Mouse (Mus musculus) embryonic facial prominence, embryonic 14.5 days (tissue): ENCODE data around the gene Anp32a. TPM values are rescaled to one million over a fixed set of nuclear protein-coding genes. Genes with fewer than 3 reads are reported as not detected.
A peak's percentile ranks its signal among the peaks of the same experiment; 100 is the strongest.

Experiments
- ATAC-seq: fragments of 200-750 bp; cut with Nextera tagmentation; 2 replicates; pipeline ENCODE4 v1.8.0; 2017; ENCODE audit warnings: low read depth, moderate number of reproducible peaks, moderate TSS enrichment
- DNase-seq: peaks from one replicate; pipeline ENCODE4 v3.0.0-alpha.2; 2015; ENCODE audit warnings: low spot score
- H3K27ac ChIP-seq: fragments of 300-500 bp; sonication (generic); replicated peaks from 2 replicates; pipeline ENCODE4 v1.5.1; 2014; ENCODE audit warnings: low read depth, mild to moderate bottlenecking, low read length, moderate library complexity
- H3K27me3 ChIP-seq: fragments of 300-500 bp; sonication (generic); replicated peaks from 2 replicates; pipeline ENCODE4 v1.6.1; 2014; ENCODE audit warnings: low read length; ENCODE audit not compliant: control insufficient read depth, insufficient read depth
- H3K36me3 ChIP-seq: fragments of 300-500 bp; sonication (generic); 2 replicates; pipeline ENCODE4 v1.6.1; 2014; ENCODE audit warnings: low read length, mixed read lengths; ENCODE audit not compliant: control insufficient read depth, insufficient read depth
- H3K4me1 ChIP-seq: fragments of 300-500 bp; sonication (generic); 2 replicates; pipeline ENCODE4 v1.6.1; 2014; ENCODE audit warnings: antibody characterized with exemption, low read length; ENCODE audit not compliant: control insufficient read depth, insufficient read depth
- H3K4me2 ChIP-seq: fragments of 300-500 bp; sonication (generic); 2 replicates; pipeline ENCODE4 v1.6.1; 2014; ENCODE audit warnings: low read depth, mild to moderate bottlenecking, low read length, moderate library complexity, mixed read lengths
- H3K4me3 ChIP-seq: fragments of 300-500 bp; sonication (generic); 2 replicates; pipeline ENCODE4 v1.5.1; 2014; ENCODE audit warnings: low read depth, mild to moderate bottlenecking, low read length
- H3K9ac ChIP-seq: fragments of 300-500 bp; sonication (generic); 2 replicates; pipeline ENCODE4 v1.6.1; 2014; ENCODE audit warnings: low read depth, mild to moderate bottlenecking, low read length, moderate library complexity, mixed read lengths
- H3K9me3 ChIP-seq: fragments of 300-500 bp; sonication (generic); 2 replicates; pipeline ENCODE4 v1.6.1; 2016; ENCODE audit warnings: low read length; ENCODE audit not compliant: control insufficient read depth
- WGBS: fragments of 180-500 bp; shearing (Covaris S2); extraction: QIAGEN DNeasy Blood & Tissue Kit; methylation state at CpG from one replicate; pipeline ENCODE4 v1.1.7; 2014; 5-methylcytosine and 5-hydroxymethylcytosine counted together
- polyA plus RNA-seq: library from polyadenylated mRNA; unstranded; fragments of >200 nt; fragmentation: Nextera tagmentation; extraction: Ambion mirVana; gene quantifications from 2 replicates; pipeline ENCODE4 v1.2.1, GENCODE M21; 2014

Gene Anp32a
- polyA plus RNA-seq, 1 experiment from 2014 or later: 107 TPM

- Histone ChIP-seq H3K4me2 (peak overlapping the region; percentile 60), H3K4me1 (peaks cover 64% of the 10 kb centered on the region), H3K27ac (peak overlapping the region; percentile 64), H3K9me3 (no peaks in the 10 kb centered on the region), H3K27me3 (no peaks in the 10 kb centered on the region), H3K9ac (peak overlapping the region; percentile 61), H3K4me3 (peak overlapping the region; percentile 31), H3K36me3 (peaks cover 3% of the 10 kb centered on the region)
- WGBS: 2% methylated on average over 22 of the region's 24 CpGs
- DNase-seq (peak; percentile 95), ATAC-seq (peak; percentile 95)
These were observed 22.5 kb downstream of the Anp32a start for GRCm38 (mm10) chr9:62363619-62364018.

GRCm38 (mm10) chr9:62364216-62364615, 23.1 kb downstream of the Anp32a start:
- no peaks in the 10 kb centered on the region for H3K36me3 ChIP-seq
- H3K27me3 ChIP-seq: no peaks in the 10 kb centered on the region
- no peak for ATAC-seq
- H3K4me3 ChIP-seq: 0 out of 2 replicates have a peak overlapping the region, but pooled peaks have one; percentile 31
- H3K9me3 ChIP-seq: no peaks in the 10 kb centered on the region
- peak overlapping the region; percentile 64 for H3K27ac ChIP-seq
- H3K4me2 ChIP-seq: peak overlapping the region; percentile 60
- H3K4me1 ChIP-seq: peaks cover 64% of the 10 kb centered on the region
- H3K9ac ChIP-seq: peak overlapping the region; percentile 61
- no peak for DNase-seq
- 24% methylated on average over 3 of the region's 6 CpGs for WGBS

DNA sequence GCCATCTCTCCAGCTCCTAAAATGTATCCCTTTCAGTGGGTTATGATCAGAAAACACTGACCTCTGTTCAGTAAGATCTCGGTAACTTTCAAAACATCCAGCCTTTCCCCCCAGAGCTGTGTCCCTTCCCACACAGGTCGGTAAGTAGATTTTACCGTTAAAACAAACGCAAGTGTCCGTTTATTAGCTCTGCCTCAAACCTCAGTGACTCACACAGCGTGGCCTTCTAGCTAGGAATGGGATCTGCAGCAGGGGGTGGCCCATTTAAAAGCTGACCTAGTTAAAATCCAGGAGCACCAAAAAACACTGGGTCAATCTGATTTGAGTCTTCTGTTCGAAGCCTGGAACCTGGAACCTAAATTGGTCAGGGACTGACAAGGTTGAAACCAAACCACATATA, 23.7 kb downstream of the Anp32a start:
- no peak for ATAC-seq
- Histone ChIP-seq H3K4me2 (no peak overlapping the region), H3K27ac (no peak overlapping the region), H3K27me3 (no peaks in the 10 kb centered on the region), H3K36me3 (no peaks in the 10 kb centered on the region), H3K9ac (0 out of 2 replicates have a peak overlapping the region, but pooled peaks have one; percentile 27), H3K9me3 (no peaks in the 10 kb centered on the region), H3K4me3 (no peak overlapping the region), H3K4me1 (peaks cover 64% of the 10 kb centered on the region)
- WGBS: 51% methylated on average over 7 of the region's 7 CpGs
- no peak for DNase-seq

- H3K27ac ChIP-seq: no peak overlapping the region
- peaks cover 57% of the 10 kb centered on the region for H3K4me1 ChIP-seq
- H3K27me3 ChIP-seq: no peaks in the 10 kb centered on the region
- H3K36me3 ChIP-seq: no peaks in the 10 kb centered on the region
- 73% methylated on average over 8 of the region's 8 CpGs for WGBS
- H3K4me2 ChIP-seq: no peak overlapping the region
- no peak for DNase-seq
- no peak for ATAC-seq
- no peaks in the 10 kb centered on the region for H3K9me3 ChIP-seq
- H3K4me3 ChIP-seq: no peak overlapping the region
- no peak overlapping the region for H3K9ac ChIP-seq
These were observed 24.4 kb downstream of the Anp32a start for GRCm38 (mm10) chr9:62365326-62366080.

DNA sequence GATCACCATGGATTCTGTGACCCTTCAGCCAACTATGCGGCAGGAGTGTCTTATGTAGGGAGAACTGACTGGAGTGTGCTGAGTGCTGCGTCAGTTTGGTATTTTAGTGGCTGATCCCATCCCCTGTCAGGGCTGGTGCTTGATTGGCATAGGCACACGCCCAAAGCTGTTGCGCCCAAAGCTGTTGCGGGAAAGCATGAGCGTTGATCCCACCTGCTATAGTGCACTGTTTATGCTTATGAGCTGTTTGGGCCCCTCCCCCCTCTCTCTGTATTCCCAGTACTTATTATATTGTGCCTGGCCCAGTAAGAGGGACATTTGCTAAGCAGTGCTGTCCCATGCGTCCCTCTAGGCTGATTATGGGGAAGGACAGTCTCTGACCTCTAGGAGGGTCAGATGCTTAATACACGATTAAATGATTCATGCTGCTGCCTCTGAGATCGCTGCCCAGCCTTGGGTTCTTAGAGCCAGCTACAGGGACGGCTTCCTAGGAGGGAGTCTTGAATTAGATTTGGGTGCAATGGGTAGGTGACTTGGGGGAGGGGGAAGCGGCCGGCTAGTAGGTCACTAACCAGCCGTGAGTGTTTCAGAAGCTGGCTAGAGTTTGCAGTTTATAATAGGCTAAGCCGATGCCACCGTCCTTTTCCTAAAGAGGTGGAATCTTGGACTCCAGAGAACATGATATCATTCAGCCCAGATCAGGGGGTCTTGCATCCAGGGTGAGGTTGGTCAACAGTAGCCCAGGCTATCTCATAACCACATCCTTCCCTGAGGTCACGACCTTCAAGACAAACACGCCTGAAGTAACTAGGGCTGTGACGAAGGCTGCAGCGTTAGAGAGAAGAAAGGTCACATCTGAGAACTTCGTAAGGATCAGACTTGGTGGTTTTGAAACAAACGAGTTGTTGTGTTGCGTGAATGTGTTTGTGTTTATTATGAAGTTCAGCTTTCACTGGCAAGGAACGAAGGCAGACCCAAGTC, 25.7 kb downstream of the Anp32a start:
- no peak overlapping the region for H3K4me2 ChIP-seq
- no peaks in the 10 kb centered on the region for H3K27me3 ChIP-seq
- no peak overlapping the region for H3K9ac ChIP-seq
- no peaks in the 10 kb centered on the region for H3K9me3 ChIP-seq
- H3K27ac ChIP-seq: peak overlapping the region; percentile 6; the same call in 1 of the 2 replicates
- peaks cover 56% of the 10 kb centered on the region for H3K4me1 ChIP-seq
- WGBS: 60% methylated on average over 22 of the region's 23 CpGs
- no peak overlapping the region for H3K4me3 ChIP-seq
- H3K36me3 ChIP-seq: no peaks in the 10 kb centered on the region
- ATAC-seq (no peak), DNase-seq (peak; percentile 50)

DNA sequence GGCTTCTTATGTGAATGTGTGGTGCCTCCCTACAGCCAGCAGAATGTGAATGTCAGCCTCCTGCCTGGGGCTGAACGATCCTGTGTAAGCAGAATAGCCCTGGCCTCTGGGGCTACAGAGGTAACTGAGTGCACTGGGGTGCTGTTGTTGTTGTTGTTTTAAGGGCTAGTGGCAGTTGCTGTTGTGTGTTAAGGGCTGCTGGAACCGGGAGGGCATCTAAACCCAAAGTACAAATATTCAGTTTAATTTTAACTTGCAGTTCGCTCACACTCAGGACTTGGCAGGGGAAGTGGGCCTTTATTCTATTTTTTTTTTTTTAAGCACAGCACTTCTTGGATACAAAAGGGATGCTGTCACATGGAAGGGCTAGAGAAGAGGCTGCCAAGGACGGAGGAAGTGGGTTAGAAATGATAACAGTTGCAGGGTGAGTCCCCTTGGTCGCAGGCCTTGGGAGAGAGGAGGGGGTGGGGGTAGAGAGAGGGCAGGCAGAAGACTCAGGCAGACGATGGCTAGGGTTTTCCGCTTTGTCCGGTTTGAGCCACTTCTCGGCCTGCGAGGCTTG, 26.5 kb downstream of the Anp32a start:
- H3K9ac ChIP-seq: no peak overlapping the region
- H3K4me3 ChIP-seq: no peak overlapping the region
- 52% methylated on average over 10 of the region's 10 CpGs for WGBS
- H3K9me3 ChIP-seq: no peaks in the 10 kb centered on the region
- peaks cover 5% of the 10 kb centered on the region for H3K36me3 ChIP-seq
- DNase-seq: peak; percentile 26
- H3K4me2 ChIP-seq: no peak overlapping the region
- ATAC-seq: no peak
- H3K27me3 ChIP-seq: no peaks in the 10 kb centered on the region
- H3K27ac ChIP-seq: peak overlapping the region; percentile 22; the same call in 1 of the 2 replicates
- H3K4me1 ChIP-seq: peaks cover 55% of the 10 kb centered on the region

DNA sequence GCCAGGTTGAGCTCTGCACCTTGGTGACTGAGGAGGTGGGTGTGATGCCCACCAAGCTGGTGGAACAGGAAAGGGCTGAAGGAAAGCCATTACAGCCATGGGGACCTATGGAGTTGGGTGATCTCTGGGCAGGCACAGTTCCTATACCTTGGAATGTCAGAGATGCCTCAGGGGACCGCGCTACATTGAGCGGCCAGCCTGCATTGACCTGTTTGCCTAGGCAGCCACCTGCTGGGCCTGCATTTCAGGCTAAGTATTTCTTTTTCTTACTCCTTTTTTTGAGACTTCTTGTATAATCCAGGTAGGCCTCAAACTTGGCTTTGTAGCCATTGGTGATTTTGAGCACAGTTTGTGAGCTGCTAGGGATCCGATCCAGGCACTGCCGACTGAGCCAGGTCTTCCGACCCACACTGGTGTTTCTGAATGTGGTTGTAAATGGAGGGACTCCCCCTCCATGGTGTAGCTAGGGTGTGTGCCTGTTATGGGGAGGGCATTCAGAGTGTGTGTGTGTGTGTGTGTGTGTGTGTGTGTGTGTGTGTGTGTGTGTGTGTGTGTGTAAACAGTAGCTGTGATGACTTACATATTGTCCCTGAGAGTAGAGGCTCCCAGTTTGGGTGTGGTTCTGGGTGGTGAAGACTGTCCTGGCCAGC, 27.3 kb downstream of the Anp32a start:
- 0 out of 2 replicates have a peak overlapping the region, but pooled peaks have one; percentile 22 for H3K27ac ChIP-seq
- peaks cover 47% of the 10 kb centered on the region for H3K4me1 ChIP-seq
- no peak overlapping the region for H3K4me2 ChIP-seq
- WGBS: 62% methylated on average over 3 of the region's 6 CpGs
- H3K4me3 ChIP-seq: no peak overlapping the region
- no peaks in the 10 kb centered on the region for H3K9me3 ChIP-seq
- no peaks in the 10 kb centered on the region for H3K27me3 ChIP-seq
- ATAC-seq: no peak
- no peak for DNase-seq
- peaks cover 13% of the 10 kb centered on the region for H3K36me3 ChIP-seq
- no peak overlapping the region for H3K9ac ChIP-seq

DNA sequence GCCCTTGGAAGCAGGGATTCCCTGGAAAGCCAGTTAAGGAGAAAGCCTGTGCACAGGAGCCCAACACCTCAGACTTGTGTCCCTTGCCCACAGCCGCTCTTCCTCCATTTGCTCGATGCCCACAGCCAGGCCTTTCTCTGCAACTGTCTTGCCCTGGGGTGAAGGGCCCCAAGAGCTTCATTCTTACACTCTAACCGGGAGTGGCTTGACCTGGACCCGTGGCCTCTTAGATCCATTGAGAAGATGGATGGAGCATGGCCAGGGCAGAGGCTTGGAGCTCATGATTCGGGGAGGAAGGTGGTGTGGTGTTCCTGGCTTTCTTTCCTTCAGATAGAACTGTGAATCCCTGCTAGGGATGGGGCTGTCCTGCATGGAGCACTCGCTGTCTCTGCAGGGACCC, 28.1 kb downstream of the Anp32a start:
- Histone ChIP-seq H3K4me3 (no peak overlapping the region), H3K9ac (peak overlapping the region; percentile 25; the same call in 1 of the 2 replicates), H3K36me3 (peaks cover 21% of the 10 kb centered on the region), H3K4me2 (no peak overlapping the region), H3K27me3 (no peaks in the 10 kb centered on the region), H3K27ac (no peak overlapping the region), H3K4me1 (peaks cover 40% of the 10 kb centered on the region), H3K9me3 (no peaks in the 10 kb centered on the region)
- DNase-seq (no peak), ATAC-seq (no peak)
- WGBS: 87% methylated on average over 6 of the region's 6 CpGs
